Mouse (Mus musculus) layer of hippocampus, adult 9-11 months (tissue): Measurements from ENCODE around the gene Saal1.
"Not testable (repeated sequence)": the region's sequence is repeated elsewhere in the genome, so short reads cannot be mapped to it uniquely, and the experiment has no call there.

Experiments
- DNase-seq: peaks from one replicate; pipeline ENCODE4 v3.0.0; 2022

The Saal1 gene

DNA sequence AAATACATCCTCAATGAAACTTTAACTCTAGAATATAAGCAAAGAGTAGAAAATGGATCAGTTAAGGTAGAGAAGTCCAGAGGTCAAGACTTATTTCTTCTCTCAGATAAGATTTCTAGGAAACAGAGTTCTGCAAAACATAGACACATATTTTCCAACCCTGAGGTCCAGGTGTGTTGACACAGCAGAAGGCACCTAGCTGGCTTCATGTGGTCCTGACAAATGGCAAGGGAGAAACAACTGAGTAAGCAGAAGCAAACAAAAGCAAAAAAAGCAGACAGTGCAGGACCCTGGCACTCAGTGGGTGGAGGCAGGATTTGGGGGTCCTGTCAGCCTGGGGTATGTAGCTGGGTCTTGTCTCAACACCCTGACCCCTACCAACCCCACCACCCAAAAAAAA lies 29.7 kb downstream of the Saal1 start:
- no peak for DNase-seq

DNA sequence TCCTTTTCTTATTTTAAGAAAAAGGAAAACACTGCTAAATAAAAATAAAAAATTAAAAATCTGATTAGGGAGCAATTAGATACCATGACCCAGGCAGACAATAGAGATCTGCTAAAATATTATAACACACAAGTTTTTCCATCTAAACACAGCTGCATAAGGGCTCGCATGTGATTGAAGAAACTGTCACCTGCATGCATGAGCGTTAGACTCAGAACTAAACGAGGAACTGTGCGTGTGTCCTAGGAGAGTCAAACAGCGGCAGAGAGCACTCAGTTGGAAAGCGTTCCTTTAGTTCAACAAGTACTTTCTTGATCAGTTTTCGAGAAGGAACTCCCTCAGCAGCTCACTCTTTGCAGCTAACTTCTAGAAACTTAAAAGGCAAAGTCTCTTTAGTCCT lies 31.4 kb downstream of the Saal1 start:
- DNase-seq, result not testable (repeated sequence)

DNA sequence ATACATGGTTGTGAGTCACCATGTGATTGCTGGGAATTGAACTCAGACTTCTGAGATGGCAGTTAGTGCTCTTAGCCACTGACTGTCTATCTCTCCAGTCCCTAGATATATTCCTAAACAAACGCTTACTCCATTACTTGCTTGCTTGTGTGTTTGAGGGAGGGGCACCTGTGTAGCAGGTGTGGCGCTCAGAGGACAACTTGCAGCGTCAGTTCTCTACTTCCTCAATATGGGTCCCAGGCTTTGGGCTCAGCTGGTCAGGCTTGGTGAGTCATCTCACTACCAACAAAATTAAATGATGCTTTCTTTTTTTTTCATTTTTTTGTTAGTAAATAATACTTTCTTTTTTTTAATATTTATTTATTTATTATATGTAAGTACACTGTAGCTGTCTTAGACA lies 32.1 kb downstream of the Saal1 start:
- no peak for DNase-seq

DNA sequence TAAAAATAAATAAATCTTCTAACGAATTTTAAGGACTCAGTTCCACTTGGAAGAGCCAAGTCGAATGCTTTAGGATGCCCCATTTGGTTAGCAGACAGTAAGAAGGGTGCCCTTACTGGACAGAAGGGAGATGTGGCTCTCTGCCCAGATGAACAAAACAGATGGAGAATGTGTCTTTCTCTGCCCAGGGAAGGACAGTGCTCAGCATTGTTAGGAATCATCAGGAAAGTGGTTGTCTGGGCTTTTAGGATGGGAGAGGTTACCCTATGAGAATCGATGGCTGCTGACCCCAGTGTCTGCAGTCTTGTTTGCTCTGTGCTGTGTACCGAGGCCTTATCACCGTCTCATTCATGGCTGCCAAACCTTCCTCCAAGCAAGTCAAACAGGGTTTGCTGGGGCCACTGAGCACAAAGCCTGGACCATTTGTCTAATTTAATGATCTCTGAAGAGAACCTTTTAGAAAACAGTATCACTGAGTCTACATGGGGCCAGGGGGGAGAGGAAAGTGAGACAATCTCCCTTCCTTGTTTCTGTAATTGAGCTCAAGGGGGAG lies 33.6 kb downstream of the Saal1 start:
- no peak for DNase-seq

DNA sequence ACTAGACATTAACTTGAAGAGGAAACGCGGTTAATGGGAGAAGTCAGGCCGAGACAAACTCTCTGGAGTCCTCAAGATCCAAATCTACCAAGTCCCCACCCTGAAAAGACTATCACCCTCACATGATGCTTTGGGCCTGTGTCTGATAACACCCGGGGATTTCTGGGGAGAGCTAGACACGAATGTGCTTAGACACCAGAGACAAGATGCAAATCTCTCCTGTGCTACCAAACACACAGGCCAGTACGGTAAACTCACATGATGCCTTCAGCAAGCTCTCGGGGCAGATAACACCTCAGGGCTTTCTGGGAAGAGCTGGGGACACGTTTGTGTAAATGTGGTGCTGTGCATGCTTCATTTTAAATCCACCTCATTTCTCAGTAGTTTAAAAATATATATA lies 34.6 kb downstream of the Saal1 start:
- no peak for DNase-seq

DNA sequence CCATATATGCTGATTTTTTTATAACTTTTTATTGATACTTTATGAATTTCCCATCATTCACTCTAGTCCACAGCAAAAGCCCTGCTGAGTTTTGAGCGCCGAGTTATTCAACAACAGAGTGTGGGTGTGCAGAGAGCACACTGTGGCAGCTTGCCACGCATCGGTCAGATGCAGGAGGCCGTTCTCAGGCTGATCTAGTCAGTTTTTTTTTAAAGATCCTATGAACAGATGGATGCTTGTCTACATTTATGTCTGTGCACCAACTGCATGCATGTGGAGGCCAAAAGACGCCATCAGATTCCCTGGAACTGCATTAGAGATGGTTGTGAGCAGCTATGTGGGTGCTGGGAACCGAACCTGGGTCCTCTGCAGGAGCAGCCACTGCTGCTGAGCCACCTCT lies 35.4 kb downstream of the Saal1 start:
- peak; percentile 62 for DNase-seq

DNA sequence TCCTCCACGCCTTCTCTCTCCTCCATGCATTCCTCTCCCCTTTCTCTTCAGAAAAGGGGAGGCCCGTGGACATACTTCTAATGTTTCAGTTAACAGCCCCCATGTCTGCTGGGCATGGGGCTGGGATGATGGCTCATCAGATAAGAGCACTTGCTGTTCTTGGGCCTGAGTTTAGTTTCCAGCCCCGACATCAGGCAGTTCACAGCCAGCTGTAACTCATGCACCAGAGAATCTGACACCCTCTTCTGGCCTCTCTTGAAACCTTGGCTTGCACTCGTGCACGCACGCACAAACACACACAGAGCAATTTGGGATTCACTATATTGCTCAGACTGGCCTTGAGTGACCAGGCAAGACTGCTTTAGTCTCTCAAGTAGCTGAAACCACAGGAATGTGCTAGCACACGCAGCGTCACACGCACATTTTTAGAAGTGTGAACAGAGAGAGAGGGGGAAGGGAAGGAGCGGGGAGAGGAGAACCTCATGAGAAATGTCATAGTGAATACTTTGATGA lies 38.3 kb downstream of the Saal1 start, which contains the start of gene Tph1:
Gene Tph1, minus strand, starts transcription at position 378 of the 513 bp plus-strand sequence.
- no peak for DNase-seq

DNA sequence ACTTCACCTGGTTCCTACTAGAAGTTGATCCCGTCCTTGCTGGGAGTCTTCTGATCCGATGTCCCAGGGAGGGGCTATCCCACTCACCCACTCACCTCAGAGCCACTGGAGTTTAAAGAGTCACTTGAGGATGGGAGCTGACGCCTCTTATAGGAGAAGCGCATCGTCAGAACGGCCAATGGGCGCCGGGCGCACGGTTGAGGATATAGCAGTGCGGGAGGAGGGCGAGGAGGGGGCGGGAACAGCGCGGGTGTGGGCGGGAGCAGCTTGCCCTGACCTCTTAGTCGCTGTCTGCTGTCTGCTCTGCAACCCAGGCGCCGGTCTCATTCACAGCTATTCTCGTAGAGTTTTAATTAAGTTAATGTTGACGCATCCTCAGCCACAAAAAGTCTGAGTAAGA lies 43.2 kb downstream of the Saal1 start:
- no peak for DNase-seq

DNA sequence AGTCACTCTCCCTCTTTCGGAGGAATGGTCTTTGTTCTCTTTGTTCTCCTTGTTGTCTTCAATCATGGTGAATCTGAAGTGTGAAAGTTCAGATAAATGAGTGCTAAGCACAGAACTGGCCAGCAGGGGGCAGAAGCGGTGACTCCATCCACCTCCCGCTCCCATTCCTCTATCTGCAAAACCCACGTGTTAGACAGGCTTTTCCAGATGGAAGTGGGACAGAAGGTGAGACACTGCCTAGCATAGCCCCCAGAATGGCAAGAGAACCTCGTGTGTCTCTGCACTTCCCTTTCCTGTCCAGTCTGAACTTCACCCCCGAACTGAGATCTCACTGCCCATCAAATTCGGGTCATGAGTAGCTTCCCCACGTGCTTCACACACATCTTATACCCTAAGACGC lies 45.2 kb downstream of the Saal1 start:
- DNase-seq, result no peak

DNA sequence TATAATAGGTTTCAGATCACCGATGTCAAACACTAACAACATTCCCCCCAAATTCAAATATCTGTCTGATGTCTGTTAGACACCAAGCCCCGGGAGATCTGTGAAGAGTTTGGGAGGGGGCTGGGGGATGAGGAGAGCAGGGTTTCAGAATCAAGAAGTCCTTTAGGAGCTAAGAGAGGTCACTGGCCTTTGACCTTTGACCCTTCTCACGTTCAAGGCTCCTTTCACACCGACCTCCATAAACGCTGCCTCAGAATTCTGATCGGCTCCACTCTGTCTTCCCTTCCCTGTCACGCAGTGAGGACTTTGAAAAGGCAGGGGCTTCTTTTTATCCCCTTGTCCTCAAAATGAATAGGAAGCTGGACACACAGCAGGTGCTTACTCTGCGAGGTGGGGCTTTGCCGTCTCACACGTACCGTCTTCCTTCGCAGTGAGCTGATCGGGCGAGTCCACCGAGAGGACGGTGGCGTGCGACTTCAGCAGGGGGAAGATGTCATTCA lies 48.8 kb downstream of the Saal1 start:
- no peak for DNase-seq

DNA sequence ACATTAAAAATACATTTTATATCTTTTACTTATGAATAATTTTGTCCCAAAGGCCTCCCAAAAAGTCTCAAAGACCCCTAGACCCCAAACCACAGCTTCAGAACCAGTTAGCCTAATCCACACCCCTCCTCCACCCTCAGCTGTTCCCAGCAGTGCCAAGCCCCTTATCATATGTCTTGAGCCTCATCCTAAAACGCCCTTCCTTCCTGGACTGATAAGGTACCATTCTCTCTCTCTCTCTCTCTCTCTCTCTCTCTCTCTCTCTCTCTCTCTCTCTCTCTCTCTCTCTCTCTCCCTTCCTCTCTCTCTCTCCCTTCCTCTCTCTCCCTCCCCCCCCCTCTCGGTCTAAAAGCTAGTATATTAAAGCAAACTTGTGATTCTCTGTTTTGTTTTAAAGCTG lies 58.2 kb downstream of the Saal1 start:
- DNase-seq, result no peak

DNA sequence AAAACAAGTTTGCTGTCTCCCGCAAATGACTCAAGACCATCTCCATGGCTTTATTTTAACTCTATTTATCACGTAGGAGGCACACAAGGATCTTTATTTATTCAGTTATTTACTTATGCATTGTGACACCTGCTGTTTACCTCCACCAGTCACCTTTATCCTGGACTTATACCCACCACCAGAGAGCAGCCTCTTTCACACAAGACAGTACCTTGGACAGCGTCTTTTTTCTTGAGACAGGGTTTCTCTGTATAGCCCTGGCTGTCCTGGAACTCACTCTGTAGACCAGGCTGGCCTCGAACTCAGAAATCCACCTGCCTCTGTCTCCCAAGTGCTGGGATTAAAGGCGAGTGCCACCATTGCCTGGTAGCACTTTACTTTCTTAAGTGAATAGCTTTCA lies 60.2 kb downstream of the Saal1 start:
- DNase-seq, result not testable (repeated sequence)

DNA sequence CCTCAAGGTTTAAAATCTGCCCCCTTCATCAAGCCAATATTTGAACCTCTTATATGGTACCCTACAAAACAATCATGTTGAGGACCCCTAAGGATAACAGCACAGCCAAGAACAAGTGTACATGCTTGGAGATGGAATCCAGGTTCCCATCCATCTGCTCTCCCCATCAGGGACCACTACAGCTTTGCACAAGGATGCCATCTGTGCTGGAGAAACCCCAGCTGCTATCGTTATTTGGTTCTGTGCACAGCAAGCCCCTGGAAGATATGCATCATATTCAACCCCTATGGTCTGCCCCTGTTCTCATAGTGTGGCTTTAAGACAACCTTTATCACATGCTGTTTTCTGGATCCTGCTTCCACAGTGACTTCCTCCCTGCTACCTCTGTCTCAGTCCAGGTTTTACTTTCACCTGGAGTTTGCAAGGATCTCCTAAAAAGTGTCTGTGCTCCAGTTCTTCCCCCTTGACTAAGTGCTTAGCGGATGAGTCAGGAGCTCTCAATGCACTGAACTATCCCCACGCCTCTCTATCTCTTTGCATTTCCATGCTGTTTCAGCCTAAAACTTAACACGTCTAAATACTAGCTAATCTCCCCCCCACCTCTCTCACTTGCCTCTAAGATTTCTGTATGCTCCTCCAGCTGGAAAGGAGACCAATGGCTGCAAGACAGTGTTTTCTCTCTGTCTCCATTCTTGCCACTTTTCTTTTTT lies 61.9 kb downstream of the Saal1 start:
- peak; percentile 28 for DNase-seq

DNA sequence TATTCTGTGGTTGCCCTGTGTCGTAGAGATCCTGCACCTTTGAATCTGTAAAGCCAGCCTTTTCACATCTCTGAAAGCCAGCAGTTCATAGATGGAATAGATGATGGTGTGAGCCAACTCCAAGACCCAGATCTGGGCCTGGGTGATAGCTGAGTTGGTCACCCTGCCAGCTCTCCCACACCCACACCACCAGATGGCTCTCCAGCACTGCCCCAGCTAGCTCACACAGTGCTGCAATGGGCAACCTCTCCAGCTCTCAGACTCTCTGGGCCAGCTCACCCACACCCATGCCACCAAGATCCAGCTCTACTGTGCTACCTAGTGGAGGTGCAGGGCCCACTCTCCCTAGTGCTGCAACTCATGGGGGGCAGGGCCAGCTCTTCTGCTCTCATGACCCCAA lies 67.3 kb downstream of the Saal1 start:
- no peak for DNase-seq

DNA sequence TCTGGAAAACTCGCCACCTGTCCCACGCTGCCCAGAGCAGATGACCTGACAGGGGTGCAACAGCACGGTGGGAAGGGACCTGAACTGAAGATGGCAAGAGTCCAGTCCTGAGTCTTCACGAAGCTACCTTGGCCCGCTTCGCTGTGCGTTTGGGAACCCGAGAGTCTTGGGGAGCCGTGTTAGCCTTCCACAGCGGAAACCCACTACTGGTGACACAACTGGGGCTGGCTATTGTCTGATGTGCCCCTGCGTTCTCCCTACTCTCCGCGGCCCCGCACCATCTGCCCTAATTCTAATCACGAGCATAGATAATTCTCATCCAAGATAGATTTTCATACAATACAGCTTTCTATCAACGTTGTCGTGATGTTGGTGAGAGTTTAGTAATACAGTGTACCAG lies 70.4 kb downstream of the Saal1 start:
- DNase-seq, result no peak

DNA sequence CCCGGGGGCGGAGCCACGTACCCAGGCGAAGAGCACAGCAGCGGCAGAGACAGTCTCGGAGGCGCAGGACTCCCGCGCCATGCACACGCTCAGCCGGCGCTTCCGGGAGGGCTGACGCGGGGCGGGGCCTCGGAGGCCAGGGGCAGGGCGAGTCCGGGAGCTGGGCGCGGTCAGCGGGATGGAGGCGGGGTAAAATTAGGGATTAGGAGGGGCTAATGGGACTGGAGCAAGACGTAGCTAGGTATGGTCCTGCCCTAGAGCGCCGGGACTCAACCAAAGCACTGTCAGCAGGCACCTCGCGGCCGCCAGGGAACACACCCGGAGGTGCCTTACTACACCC lies 70.8 kb downstream of the Saal1 start, which contains the start of gene Sergef:
Gene Sergef, minus strand, starts transcription at position 116 of the 340 bp plus-strand sequence.
- peak; percentile 91 for DNase-seq

DNA sequence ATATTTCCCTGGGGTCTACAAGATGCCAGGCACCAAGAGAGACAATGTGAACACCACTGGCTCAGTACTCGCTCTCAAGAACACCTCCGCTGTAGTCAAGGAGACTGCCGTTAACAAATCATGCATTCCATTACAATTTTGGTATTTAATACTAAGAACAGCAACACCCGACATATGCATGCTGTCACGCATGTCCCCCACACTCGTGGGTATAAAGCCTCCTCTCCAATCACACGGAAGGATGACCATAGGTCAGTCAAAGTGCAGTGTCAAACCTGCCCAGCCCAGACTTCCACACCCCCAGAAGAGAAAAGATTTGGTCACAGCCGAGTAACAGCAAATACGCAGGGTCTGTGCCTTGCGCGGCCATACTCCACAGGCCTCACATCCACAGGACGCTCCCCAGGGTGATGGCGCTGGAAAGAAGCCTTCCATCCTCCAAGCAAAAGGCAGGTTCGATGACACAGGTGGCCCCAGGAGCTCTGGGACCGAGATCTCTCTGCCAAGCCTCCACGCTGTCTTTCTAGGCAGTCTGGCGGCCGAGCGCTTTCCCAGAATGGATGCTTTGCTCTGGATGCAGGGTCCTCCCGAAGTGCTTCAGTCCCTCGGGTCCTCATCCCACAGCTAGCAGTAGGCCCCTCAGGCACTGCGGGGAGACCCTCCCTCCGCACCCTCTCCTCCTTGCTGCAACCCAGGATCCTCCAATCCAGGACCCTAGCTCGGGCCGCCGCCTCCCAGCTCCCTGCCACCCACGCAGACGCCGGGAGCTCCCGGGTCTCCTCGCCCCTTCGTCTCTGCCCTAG lies 71.4 kb downstream of the Saal1 start:
- peak; percentile 28 for DNase-seq
